Comparison of ENCODE assay signal across 16 mouse cellular contexts in genomic region chr11:85790267-85790666, GRCm38 (mm10). TPM values are rescaled to one million over a fixed set of nuclear protein-coding genes. Genes with fewer than 3 reads are reported as not detected.
A peak's percentile ranks its signal among the peaks of the same experiment; 100 is the strongest.
DNase-seq lines count a peak whose midpoint lies in the region; ATAC-seq and TF ChIP-seq lines count a peak whose summit lies in the region.
"Had no signal": no experiment of that assay in that cellular context is flagged by ENCODE, and none has a peak within 500 bp of the region (broad histone marks: within the 10 kb centered on the region; RNA-seq: fewer than 3 reads in every experiment).

No protein-coding gene starts in this region.

- H3K4me2 ChIP-seq in lung, postnatal 0 days (replicated peaks; ENCODE audit: low read depth, low read length) = no peak overlapping the region
- peak overlapping the region; percentile 71 for H3K4me2 ChIP-seq in liver, embryonic 16.5 days (ENCODE audit: low read depth, low read length)
- no peak overlapping the region for H3K4me2 ChIP-seq in stomach, postnatal 0 days (replicated peaks; ENCODE audit: low read depth)
- H3K4me2 ChIP-seq in forebrain, postnatal 0 days (ENCODE audit: low read depth) = no peak overlapping the region

- no peak for ATAC-seq in lung, postnatal 0 days
- peak; percentile 100 for ATAC-seq in liver, embryonic 16.5 days (ENCODE audit: low read depth)
- peak; percentile 65 for ATAC-seq in stomach, postnatal 0 days (ENCODE audit: low FRiP score, low TSS enrichment)
- no peak for ATAC-seq in forebrain, postnatal 0 days

- no peaks in the 10 kb centered on the region for H3K36me3 ChIP-seq in lung, postnatal 0 days (ENCODE audit: insufficient read depth, low read length)
- peaks cover 62% of the 10 kb centered on the region for H3K36me3 ChIP-seq in erythroblast, embryonic 14.5 days (ENCODE audit: control insufficient read depth)
- no peaks in the 10 kb centered on the region; the same call in none of the 2 replicates for H3K36me3 ChIP-seq in liver, embryonic 16.5 days (ENCODE audit: control insufficient read depth, insufficient read depth)
- no peaks in the 10 kb centered on the region for H3K36me3 ChIP-seq in stomach, postnatal 0 days (ENCODE audit: control insufficient read depth, insufficient read depth, low read length)
- no peaks in the 10 kb centered on the region for H3K36me3 ChIP-seq in forebrain, postnatal 0 days (ENCODE audit: insufficient read depth)

- no peak overlapping the region for H3K4me3 ChIP-seq in lung, postnatal 0 days (ENCODE audit: low read depth, low read length)
- peak overlapping the region; percentile 60 for H3K4me3 ChIP-seq in erythroblast, embryonic 14.5 days (replicated peaks)
- peak overlapping the region; percentile 44 for H3K4me3 ChIP-seq in liver, embryonic 16.5 days (ENCODE audit: low read depth, low read length)
- no peak overlapping the region for H3K4me3 ChIP-seq in stomach, postnatal 0 days (ENCODE audit: low read depth, low read length)
- no peak overlapping the region for H3K4me3 ChIP-seq in forebrain, postnatal 0 days (ENCODE audit: low read depth, low read length)
- H3K4me3 ChIP-seq: gastrocnemius, adult 2 months; heart, adult 2 months had no signal

- no peak for TF ChIP-seq EP300 in lung, postnatal 0 days (IDR thresholded peaks at IDR 0.05)
- TF ChIP-seq EP300 in stomach, postnatal 0 days (optimal IDR thresholded peaks at IDR 0.05) = no peak

- no peaks in the 10 kb centered on the region for H3K27me3 ChIP-seq in lung, postnatal 0 days (replicated peaks; ENCODE audit: insufficient read depth, low read length)
- H3K27me3 ChIP-seq in erythroblast, embryonic 14.5 days (ENCODE audit: control insufficient read depth) = peaks cover 2% of the 10 kb centered on the region; the same call in 1 of the 2 replicates
- H3K27me3 ChIP-seq in liver, embryonic 16.5 days (ENCODE audit: control insufficient read depth, insufficient read depth, low read depth, low read length) = peaks cover 13% of the 10 kb centered on the region
- no peaks in the 10 kb centered on the region for H3K27me3 ChIP-seq in stomach, postnatal 0 days (ENCODE audit: control insufficient read depth, insufficient read depth, low read length)
- H3K27me3 ChIP-seq in forebrain, postnatal 0 days (ENCODE audit: insufficient read depth, low read length) = no peaks in the 10 kb centered on the region

- DNase-seq in lung, postnatal 0 days (ENCODE audit: low spot score) = no peak
- DNase-seq in lung, postnatal 4 days = no peak
- peak; percentile 40 for DNase-seq in stomach, postnatal 0 days (ENCODE audit: low spot score)
- no peak for DNase-seq in cerebellum, postnatal 4 days (ENCODE audit: low spot score in 2 of 2)
- DNase-seq in forebrain, postnatal 0 days = no peak
- DNase-seq: adrenal gland, adult 8-10 months; cerebellum, adult 11-12 months; gastrocnemius, adult 2 months; heart, adult 2 months; heart, postnatal 4 days; kidney, adult 18-20 months; left cerebral cortex, postnatal 4 days had no signal

- H3K9ac ChIP-seq in lung, postnatal 0 days (replicated peaks; ENCODE audit: low read depth) = no peak overlapping the region
- H3K9ac ChIP-seq in liver, embryonic 16.5 days (ENCODE audit: low read depth, low read length) = peak overlapping the region; percentile 69
- no peak overlapping the region for H3K9ac ChIP-seq in stomach, postnatal 0 days (ENCODE audit: low read length)
- no peak overlapping the region for H3K9ac ChIP-seq in forebrain, postnatal 0 days

- peak overlapping the region; percentile 20; the same call in 1 of the 2 replicates for H3K27ac ChIP-seq in lung, postnatal 0 days (ENCODE audit: low read length)
- peak overlapping the region; percentile 94 for H3K27ac ChIP-seq in liver, embryonic 16.5 days (ENCODE audit: low read length)
- peak overlapping the region; percentile 88 for H3K27ac ChIP-seq in stomach, postnatal 0 days (replicated peaks)
- no peak overlapping the region for H3K27ac ChIP-seq in forebrain, postnatal 0 days (ENCODE audit: low read depth, low read length)
- H3K27ac ChIP-seq: gastrocnemius, adult 2 months; heart, adult 2 months had no signal

- peaks cover 14% of the 10 kb centered on the region; the same call in 1 of the 2 replicates for H3K4me1 ChIP-seq in lung, postnatal 0 days (ENCODE audit: insufficient read depth, low read depth, low read length)
- H3K4me1 ChIP-seq in erythroblast, embryonic 14.5 days (ENCODE audit: control insufficient read depth) = peaks cover 74% of the 10 kb centered on the region
- H3K4me1 ChIP-seq in liver, embryonic 16.5 days (ENCODE audit: control insufficient read depth, low read depth, low read length) = peaks cover 47% of the 10 kb centered on the region
- 0 out of 2 replicates have a peak, but pooled peaks cover 2% of the 10 kb centered on the region for H3K4me1 ChIP-seq in stomach, postnatal 0 days (replicated peaks; ENCODE audit: control insufficient read depth, insufficient read depth)
- H3K4me1 ChIP-seq in forebrain, postnatal 0 days (ENCODE audit: insufficient read depth) = no peaks in the 10 kb centered on the region

- 43% methylated on average over 2 of the region's 2 CpGs for WGBS in lung, postnatal 0 days
- 39% methylated on average over 2 of the region's 2 CpGs for WGBS in liver, embryonic 16.5 days (ENCODE audit: insufficient replicate concordance)
- WGBS in stomach, postnatal 0 days = 41% methylated on average over 2 of the region's 2 CpGs
- WGBS in forebrain, postnatal 0 days = 85% methylated on average over 2 of the region's 2 CpGs

- no peak for TF ChIP-seq CTCF in lung, postnatal 0 days (IDR thresholded peaks at IDR 0.05)
- no peak for TF ChIP-seq CTCF in stomach, postnatal 0 days (IDR thresholded peaks at IDR 0.05; ENCODE audit: low read depth)
- TF ChIP-seq CTCF in forebrain, postnatal 0 days (IDR thresholded peaks at IDR 0.05; ENCODE audit: low read depth) = no peak

- H3K9me3 ChIP-seq in lung, postnatal 0 days (ENCODE audit: low read length) = no peaks in the 10 kb centered on the region
- H3K9me3 ChIP-seq in erythroblast, embryonic 14.5 days (ENCODE audit: control insufficient read depth, low read length) = no peaks in the 10 kb centered on the region
- no peaks in the 10 kb centered on the region for H3K9me3 ChIP-seq in liver, embryonic 16.5 days (replicated peaks; ENCODE audit: control insufficient read depth, low read length)
- H3K9me3 ChIP-seq in stomach, postnatal 0 days (ENCODE audit: control insufficient read depth, low read length) = no peaks in the 10 kb centered on the region
- no peaks in the 10 kb centered on the region for H3K9me3 ChIP-seq in forebrain, postnatal 0 days (ENCODE audit: low read length)

RNA-seq across cellular contexts. Expression of gene Tbx2, which starts 42.1 kb away (rescaled TPM):
- 43.6 and 49.6 TPM in 2 replicates for polyA plus RNA-seq in lung, postnatal 0 days (2015; fragmentation: Nextera tagmentation; extraction: Ambion mirVana)
- 0.12 and 0.13 TPM in 2 replicates for polyA plus RNA-seq in erythroblast, embryonic 14.5 days (2012)
- 0.18 and 0.26 TPM in 2 replicates for polyA plus RNA-seq in liver, embryonic 16.5 days (2015; fragmentation: Nextera tagmentation; extraction: Ambion mirVana)
- 5.2 and 6.9 TPM in 2 replicates for polyA plus RNA-seq in stomach, postnatal 0 days (2015; fragmentation: Nextera tagmentation; extraction: Ambion mirVana)
- 1.9 and 5.1 TPM in 2 replicates for total RNA-seq in forebrain, postnatal 0 days (2014; rRNA removed)
- 0.42 and 0.44 TPM in 2 replicates for polyA plus RNA-seq in forebrain, postnatal 0 days (2015; fragmentation: Nextera tagmentation; extraction: Ambion mirVana)

RNA-seq across cellular contexts. Expression of gene Gm11444, which starts 59.9 kb away (rescaled TPM):
- not detected in 2 replicates for polyA plus RNA-seq in lung, postnatal 0 days (2015; fragmentation: Nextera tagmentation; extraction: Ambion mirVana)
- polyA plus RNA-seq in erythroblast, embryonic 14.5 days (2012) = not detected in 2 replicates
- polyA plus RNA-seq in liver, embryonic 16.5 days (2015; fragmentation: Nextera tagmentation; extraction: Ambion mirVana) = not detected in 2 replicates
- 0.18 TPM in 1 of 2 replicates, not detected in the other for polyA plus RNA-seq in stomach, postnatal 0 days (2015; fragmentation: Nextera tagmentation; extraction: Ambion mirVana)
- not detected in 2 replicates for total RNA-seq in forebrain, postnatal 0 days (2014; rRNA removed)
- polyA plus RNA-seq in forebrain, postnatal 0 days (2015; fragmentation: Nextera tagmentation; extraction: Ambion mirVana) = not detected in 2 replicates
- total RNA-seq: adrenal gland, adult 8-10 months; gastrocnemius, adult 2 months; heart, adult 2 months; heart, postnatal 4 days; layer of hippocampus, postnatal 10 days; left cerebral cortex, postnatal 4 days had no signal
- polyA plus RNA-seq: cortical plate, adult 2 months; heart, adult 2 months had no signal

Comparison
In these comparisons a context has a peak if more than half of its experiments do, and no peak if none do; other contexts are left out.
1. ATAC-seq: peak in liver, embryonic 16.5 days (single experiment) and stomach, postnatal 0 days (single experiment); none in lung, postnatal 0 days (single experiment) and forebrain, postnatal 0 days (single experiment).
2. H3K4me3 ChIP-seq: peak in erythroblast, embryonic 14.5 days (single experiment) and liver, embryonic 16.5 days (single experiment); none in lung, postnatal 0 days (single experiment), stomach, postnatal 0 days (single experiment) and forebrain, postnatal 0 days (single experiment).